Mouse (Mus musculus): Measurements from ENCODE around the gene Micall2.
A peak's percentile ranks its signal among the peaks of the same experiment; 100 is the strongest.

- TF ChIP-seq CTCF (conservative IDR thresholded peaks at IDR 0.05; ENCODE audit: insufficient read depth, insufficient read length, low read depth, low read length): peak; percentile 45
- no peak for TF ChIP-seq POLR2A (IDR thresholded peaks at IDR 0.05; ENCODE audit: low read depth, low read length)
These were observed 33.2 kb downstream of the Micall2 start for GRCm38 (mm10) chr5:139702905-139703304.

All from kidney, adult 2 months (tissue).